Mouse (Mus musculus) skeletal muscle tissue, adult 2 months (tissue): ENCODE data around the gene Nfe2.
A peak's percentile ranks its signal among the peaks of the same experiment; 100 is the strongest.
"Not testable (repeated sequence)": the region's sequence is repeated elsewhere in the genome, so short reads cannot be mapped to it uniquely, and the experiment has no call there.

Experiments
- DNase-seq: peaks from one replicate; pipeline ENCODE4 v3.0.0-alpha.2; 2012; ENCODE audit warnings: low read depth, low spot score

The Nfe2 gene

DNA sequence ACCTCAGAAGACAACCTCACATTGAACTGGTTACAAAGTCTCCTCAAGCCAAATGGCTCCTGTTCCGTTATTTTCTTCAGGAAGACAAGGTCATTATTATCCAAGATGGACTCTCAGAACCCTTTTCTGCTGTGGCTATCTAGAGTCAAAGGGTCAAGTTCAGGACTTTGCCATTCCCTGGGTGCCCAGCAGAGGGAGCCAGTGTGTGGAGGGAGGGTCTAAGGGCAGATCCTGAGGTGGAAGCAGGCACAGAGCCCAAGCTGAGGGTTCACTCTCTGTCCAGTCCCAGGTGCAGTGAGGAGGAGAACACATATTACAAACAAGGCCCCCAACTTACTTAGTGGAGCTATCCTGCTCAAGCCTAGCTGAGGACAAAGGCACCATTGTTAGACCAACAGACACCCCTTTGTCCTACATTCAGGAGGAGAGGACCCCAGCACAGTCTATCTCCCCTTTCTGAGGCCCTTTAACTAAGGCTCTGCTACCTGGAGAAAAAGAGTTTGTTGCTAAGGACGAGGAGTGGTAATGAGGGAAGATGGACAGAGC is 7.9 kb downstream of the Nfe2 start:
- peak; percentile 54 for DNase-seq

DNA sequence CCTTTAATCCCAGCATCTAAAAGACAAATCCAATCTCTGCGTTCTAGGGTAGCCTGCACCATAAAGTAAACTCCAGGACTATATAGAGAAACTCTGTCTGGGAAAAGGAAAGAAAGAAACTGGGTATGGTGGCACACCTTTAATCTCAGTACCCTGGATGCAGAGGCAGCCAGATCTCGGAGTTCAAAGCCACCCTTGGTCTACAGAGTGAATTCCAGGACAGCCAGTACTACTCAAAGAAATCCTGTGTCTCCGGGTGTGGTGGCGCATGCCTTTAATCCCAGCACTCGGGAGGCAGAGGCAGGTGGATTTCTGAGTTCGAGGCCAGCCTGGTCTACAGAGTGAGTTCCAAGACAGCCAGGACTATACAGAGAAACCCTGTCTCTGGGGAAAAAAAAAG is 8.7 kb downstream of the Nfe2 start:
- not testable (repeated sequence) for DNase-seq

DNA sequence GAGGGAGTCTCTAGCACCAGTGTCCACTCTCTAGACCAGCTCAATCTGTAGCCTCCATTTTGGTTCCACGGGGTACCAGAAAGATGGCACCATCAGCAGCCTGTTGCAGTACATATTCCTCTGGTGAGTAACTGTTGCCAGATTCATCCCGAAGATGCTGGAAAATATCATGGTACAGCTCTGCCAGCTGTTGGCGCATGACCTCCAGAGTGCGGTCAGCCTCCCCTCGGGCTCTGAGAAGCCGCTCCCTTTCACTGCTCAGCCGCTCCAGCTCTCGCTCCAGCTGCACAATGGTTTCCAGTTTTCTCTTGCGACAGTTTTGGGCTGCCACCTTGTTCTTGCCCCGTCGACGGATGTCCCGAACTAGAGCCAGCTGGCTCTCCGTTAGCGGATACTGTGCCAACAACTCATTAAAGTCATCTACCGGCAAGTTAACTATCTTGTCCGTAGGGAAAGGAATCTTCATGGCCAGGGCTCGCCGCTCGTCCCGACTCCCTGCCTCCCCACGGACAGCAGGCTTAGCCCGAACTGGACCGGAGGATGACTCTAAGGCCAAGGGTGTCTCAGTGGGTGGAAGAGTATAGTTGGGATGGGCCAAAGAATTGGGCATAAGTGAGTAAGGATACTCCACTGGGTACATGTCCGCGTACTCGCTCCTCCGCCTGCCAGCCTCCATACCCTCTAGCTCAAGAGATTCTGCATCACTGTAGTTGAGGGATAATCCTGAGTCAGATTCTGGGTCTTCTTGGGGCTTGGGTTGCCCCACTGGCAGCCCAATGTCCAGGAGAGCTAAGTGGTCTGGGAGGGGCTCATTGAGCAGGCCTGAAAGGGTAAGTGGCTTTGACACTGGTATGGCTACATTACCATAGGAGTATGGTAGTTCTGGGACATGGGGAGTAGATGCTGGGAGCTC is 9.5 kb downstream of the Nfe2 start:
- no peak for DNase-seq

DNA sequence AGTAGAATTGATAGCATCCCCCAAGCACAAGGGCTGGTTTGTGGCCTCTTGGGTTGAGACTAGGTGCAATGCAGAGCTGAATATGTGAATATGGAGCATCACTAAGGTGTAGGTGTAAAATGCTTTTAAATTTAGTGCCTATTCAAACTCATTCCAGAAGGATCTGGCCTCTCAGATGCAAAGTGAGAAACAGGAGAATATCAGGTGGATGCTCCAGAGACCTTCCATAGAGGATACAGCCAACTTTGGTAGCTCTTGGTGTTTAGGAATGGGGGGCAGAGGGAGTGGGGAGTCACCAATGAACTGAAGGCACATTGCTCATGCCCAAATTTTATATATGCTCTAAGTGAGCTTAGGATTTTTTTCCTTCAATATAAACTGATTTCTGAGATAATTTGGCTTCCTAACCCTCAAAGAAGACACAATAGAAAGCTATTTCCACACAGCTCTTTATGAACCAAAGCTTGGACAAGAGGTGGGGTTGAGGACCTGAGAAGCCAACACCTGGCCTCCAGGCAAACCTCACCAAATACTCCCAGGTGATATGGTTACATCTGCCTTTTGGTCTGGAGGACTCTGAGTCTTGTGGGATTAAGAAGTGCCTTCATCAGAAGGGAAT is 10.3 kb downstream of the Nfe2 start:
- DNase-seq: no peak

DNA sequence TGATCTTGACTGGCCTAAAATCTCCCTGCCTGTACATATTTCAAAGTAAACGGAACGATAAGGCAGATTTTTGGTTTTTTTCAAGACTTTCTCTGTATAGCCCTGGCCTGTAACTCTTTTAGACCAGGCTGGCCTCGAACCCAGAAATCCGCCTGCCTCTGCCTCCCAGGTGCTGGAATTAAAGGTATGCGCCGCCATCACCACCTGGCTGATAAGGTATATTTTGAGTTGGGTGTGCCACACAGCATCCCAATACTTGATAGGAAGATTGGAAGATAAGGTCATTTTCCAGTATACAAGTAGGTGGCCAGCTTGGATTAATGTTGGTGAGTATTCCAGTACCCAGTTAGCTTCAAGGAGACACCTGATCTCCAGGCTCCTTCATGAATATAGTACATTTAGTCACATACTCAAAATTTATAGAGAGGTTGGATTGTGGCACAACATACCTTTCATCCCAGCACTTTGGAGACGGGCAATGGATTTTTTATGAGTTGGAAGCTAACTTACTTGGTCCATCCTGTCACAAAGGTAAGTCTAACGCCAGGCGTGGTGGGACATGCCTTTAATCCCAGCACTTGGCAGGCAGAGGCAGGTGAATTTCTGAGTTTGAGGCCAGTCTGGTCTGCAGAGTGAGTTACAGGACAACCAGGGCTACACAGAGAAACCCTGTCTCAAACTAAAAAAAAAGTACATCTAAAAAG is 11.0 kb downstream of the Nfe2 start:
- DNase-seq: no peak

DNA sequence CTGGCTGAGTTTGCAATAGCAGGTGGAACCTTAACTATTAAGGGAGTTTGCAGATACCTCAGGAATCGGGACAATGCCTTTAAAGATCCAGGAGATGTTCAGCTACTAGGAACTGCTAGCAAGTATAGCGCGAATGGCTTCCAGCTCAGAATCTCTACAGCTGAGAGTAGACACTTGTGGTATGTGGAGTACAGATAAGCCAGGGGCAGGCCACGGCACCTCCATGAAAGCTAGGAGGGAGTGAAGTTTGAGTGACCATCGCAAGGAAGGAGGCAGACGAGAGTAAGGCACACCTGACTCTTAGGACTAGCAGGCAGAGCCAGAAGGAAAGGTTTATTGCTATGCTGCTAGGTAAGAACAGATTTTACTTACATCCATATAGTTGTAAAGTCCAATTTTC is 12.6 kb downstream of the Nfe2 start:
- DNase-seq: no peak

DNA sequence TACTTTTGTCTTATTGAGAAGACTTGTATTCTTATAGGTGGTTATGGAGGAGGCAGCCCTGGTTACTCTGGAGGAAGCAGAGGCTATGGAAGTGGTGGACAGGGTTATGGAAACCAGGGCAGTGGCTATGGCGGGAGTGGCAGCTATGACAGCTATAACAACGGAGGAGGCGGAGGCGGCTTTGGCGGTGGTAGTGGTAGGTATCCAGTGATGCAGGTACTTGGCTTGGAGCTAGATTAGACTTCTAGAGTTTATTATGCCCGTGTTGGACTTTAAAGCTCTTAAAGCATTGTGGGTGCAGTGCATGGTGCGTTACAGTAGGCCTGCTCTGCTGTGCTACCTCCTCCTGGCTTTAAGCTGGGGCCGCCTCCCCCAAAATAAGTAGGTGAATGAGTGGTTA is 15.3 kb downstream of the Nfe2 start:
- no peak for DNase-seq

DNA sequence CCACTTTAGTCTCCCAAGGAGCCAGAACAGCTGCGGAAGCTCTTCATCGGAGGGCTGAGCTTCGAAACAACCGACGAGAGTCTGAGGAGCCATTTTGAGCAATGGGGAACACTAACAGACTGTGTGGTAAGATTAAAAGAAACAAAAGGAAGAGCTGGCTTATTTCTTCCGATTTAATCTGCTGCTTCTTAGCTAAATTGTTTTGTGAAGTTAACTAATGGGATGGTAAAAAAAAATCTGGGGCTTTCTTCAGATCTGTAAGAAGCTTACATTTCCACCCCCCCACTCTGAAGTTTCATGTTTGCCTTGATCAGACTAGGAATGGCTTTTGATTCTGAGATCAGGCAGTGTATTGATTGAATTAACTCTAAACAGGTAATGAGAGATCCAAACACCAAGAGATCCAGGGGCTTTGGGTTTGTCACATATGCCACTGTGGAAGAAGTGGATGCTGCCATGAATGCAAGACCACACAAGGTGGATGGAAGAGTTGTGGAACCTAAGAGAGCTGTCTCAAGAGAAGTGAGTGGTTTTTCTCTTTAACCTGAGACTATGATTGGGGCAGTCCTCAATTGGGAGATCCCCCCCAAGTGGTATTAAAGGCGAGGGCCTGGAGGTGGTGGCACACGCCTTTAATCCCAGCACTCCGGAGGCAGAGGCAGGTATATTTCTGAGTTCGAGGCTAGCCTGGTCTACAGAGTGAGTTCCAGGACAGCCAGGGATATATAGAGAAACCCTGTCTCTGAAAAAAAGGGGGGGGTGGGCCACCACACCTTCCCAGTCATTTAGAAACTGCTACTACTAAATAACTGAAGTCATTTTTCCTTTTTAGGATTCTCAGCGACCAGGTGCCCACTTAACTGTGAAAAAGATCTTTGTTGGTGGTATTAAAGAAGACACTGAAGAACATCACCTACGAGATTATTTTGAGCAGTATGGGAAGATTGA is 16.9 kb downstream of the Nfe2 start:
- not testable (repeated sequence) for DNase-seq

DNA sequence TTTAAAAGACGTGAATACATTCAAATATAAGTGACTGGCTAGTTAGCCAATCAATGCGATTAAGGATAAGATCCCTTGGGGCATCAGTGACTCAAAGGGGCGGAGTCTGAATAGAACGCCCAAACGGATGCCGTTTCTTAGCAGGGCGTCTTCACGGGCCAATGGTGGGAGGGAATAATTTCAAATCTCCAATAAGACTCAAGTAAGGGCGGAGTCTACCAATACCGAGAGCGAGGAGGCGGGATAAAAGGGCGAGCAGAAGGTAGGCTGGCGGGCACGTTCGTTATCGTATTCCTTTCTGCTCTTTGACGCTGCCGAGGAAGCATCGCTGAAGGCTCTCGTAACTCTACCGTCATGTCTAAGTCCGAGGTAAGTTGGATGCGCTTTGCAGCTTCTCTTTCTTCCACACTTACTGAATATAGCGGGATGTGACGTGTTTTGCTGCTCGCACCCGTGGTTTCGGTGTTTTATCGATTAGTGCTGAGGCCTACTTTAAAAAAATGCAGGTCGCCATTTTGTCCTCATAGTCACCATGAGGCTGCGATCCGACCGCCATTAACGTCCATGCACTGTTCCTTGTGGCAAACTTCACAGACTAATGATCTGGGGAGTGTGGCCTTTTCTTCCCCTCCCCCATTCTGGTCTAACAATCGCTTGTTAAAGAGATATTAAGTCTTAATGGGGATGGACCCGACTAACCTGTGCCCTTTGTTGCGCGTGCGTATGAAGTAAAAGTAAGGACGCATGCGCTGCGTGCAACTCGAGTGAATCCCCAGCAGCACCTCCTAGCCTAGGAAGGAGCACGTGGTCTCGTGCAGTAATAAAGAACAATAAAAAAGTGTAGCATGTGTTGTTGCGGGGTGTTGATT is 17.8 kb downstream of the Nfe2 start, which contains the start of gene Hnrnpa1:
Gene Hnrnpa1 (plus strand): TSS at position 273 of the 869 bp plus-strand sequence.
- peak; percentile 98 for DNase-seq

DNA sequence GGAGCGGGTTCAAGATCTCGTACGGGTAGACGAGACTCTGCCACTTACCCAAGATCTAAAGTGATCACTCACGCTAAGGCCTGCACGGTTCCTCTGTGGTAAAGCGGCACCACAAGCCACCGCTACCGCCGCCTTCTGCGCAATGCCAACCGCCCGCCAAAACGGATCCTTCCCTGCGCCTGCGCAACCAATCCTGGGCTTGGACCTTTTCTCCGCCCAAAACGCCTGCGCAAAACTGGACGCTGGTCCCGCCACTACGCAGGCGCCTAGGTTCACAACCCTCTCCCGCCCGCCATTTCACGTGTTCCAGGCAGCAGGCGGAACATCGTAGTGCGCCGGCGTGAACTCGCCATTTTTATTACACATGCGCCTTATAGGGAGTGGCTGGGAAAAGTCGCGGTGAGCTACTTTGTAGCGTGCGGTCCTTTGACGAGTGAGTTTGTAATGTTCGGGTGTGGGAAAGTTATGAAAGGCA is 18.5 kb downstream of the Nfe2 start, which contains the start of gene Cbx5:
Gene Cbx5 (minus strand): TSS at position 132 of the 475 bp plus-strand sequence.
- peak; percentile 98 for DNase-seq

DNA sequence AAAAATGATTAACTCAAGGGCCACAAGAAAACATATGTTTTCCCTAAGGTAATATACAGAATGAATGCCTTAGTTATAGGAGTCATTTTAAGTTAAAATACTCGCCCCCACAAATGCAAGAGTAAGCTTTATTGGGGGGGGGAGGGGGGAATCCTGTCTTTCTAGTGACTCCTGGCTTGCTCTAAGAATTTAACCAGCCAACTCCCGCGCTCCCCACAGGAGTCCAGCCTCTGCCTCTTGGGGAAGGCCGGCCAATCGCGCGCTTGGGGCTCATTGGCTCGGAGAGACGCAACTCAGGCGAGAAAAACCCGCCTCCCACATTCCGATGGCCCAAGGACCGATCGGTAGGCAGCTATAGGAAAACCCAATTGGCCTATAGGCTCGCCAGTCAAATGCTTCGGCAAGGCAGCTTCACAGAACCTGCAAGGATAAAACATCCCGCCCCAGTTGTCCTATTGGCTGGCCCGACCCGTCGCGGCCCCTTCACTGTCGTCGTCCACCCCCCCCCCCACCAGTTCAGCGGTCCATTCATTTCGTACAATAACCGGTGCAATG is 19.0 kb downstream of the Nfe2 start:
- peak; percentile 93 for DNase-seq

DNA sequence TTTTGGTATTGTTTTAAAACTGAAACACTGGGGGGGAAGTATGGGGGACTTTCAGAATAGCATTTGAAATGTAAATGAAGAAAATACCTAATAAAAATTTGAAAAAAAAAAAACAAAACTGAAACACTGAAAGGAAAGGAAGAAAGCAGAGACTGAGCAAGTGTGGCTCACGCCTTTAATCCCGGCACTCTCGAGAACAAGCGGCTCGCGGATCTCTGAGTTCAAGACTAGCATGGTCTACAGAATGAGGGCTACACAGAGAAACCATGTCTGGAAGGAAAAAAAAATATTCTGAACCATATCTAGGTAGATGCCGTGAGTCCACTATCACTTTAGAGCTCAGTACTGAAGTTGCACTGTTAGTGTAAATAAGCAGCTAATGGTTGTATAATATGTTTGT is 20.9 kb downstream of the Nfe2 start:
- no peak for DNase-seq

DNA sequence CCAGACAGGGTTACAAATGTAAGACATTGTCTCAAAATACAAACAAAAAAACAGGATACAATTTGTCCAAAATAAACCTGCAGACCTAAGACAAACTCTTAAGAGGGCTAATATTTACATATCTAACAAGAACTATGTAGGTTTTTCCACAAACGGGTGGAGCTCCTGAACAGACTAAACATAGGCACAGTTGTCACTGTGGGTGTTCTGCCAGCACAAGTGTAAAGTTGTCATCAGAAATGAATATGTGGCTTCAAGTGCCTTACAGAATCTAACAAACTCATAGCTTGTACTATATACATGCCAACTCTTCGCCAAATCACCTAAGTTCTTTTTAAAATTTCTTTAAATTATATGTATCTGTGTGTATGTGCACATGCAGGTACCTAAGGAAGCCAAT is 25.1 kb downstream of the Nfe2 start:
- DNase-seq: no peak

DNA sequence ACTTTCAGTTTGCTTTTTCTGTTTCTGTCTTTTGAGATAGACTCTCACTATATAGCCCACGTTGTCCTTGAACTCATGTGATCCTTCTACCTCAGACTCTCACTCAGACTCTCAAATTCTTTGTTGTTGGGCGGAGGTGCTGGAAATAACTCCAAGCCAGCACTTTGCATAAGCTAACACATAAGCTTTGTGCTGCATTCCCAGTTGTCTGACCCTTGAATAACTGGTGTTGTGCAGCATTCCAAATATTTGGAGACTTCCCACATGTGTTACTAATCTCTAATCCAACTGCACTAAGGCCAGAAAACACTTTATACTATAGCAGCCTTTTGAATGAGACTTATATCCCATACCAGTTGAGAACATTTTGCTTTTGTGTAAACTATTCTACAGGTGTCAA is 29.3 kb downstream of the Nfe2 start:
- no peak for DNase-seq

DNA sequence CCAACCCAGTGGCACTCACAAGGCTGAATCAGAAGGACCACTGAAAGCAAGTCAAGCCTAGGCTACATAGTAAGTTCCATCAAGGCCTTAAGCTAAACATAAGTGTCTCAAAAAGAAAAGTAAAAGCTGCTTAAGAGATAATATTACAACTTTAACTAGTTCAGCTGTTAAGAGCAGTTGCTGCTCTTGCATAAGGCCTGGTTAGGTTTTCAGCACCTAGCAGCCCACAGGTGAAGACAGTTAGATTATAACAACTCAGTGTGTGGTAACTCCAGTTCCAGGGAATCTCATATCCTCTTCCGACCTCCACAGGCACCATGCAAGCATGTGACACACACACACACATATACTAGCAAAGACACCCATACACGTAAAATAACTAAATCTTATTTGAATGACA is 30.6 kb downstream of the Nfe2 start:
- DNase-seq: no peak

DNA sequence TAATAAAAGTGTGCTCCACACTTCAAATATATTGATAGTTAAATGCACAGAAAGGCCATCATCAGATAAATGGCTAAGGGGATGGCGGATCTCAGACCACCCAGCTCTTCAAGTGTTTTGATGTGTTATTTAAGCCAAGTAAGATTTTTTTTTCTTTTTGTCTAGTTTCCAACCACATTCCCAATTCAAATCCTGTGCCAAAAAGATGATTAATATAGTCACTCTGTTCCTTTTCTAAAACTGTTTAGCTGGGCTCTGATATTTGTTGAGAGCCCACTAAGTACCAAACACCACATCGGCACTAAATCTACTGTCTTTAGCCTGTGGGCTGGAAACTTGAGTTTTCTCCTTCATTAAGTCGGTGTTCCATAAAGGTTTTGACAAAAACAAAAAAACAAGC is 31.2 kb downstream of the Nfe2 start:
- DNase-seq: no peak

DNA sequence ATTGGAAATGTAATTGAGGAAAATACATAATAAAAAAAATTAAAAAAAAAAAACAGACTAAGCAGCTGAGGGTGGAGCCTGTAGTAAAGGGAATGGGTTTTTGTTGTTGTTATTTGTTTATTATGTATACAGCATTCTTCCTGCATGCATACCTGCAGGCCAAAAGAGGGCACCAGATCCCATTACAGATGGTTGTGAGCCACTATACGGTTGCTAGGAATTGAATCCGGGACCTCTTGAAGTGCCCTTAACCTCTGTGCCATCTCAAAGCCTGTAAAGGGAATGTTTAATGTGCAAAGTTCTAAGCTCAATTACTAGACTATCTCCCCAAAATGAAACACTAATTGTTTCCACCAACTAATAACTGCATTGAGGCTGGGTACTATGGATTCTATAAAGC is 34.0 kb downstream of the Nfe2 start:
- no peak for DNase-seq

DNA sequence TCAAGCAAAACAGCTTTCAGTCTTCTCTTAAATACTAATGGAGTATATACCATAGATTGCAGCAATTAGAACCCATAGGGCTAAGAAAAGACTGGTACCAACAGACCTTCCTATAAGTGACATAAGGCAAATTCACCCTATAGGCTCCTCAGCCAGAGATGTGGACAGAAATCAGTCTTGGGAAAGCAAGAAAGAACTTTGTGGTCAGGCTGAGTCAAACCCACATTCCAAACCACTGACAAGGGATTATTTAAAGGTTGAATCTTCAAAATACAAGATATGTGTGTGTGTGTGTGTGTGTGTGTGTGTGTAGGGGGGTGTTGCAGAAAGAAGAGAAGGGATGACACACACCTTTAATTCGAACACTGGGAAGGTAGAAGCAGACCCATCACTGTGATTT is 36.8 kb downstream of the Nfe2 start:
- DNase-seq: no peak

DNA sequence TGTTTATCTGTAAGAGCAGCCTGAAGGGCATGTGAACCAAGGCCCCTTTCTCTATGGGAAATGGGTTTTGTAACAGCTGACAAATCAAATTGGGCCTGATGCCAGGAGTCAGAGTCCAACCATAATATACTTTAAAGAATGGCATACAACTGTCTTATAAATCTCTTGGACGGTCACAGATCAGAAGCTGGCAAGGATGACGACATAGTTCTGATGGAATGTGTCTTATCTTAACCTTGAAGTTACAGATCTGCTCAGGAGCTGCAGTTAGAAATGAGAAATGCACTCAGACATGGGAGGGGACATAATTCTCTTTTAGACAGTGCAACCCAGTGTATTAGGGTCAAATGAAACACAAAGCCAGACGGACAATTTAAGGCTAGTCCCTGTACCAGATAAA is 37.4 kb downstream of the Nfe2 start:
- DNase-seq: no peak

DNA sequence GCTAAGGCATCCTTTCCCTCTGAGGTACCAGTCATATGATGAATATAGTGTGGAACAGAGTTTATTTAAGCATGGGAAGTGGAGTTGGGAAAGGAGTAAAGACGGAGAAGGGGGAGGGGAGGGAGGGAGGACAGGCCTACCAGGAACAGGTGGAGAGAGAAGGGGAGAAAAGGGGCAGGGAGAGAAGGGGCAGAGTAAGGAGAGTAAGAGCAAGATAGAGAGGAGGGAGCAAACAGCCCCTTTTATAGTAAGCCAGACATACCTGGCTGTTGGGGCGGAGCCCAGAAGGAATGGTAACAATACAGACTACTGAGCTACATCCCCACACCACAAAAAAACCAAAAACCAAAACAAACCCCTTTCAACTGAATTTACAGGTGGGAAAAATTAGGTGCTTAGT is 42.2 kb downstream of the Nfe2 start:
- no peak for DNase-seq
